Comparison of ENCODE assay signal across 1 mouse cellular context in genomic region chr9:119988304-119988703, GRCm38 (mm10).
TF ChIP-seq lines count a peak whose summit lies in the region.

No protein-coding gene starts in this region.

TF ChIP-seq in CH12.LX, 34 proteins besides CTCF, POLR2A, EP300 and RAD21:
- TF ChIP-seq TCF12 (IDR thresholded peaks at IDR 0.05; ENCODE audit: low read depth, low read length) (peak; percentile 26; the same call in 1 of the 2 replicates), POLR2AphosphoS2 (IDR thresholded peaks at IDR 0.05; ENCODE audit: low read depth, low read length) (no peak), MEF2A (IDR thresholded peaks at IDR 0.05; ENCODE audit: borderline replicate concordance, low read depth, low read length) (peak; percentile 35; the same call in 1 of the 2 replicates), ELF1 (IDR thresholded peaks at IDR 0.05; ENCODE audit: low read depth, low read length) (0 out of 2 replicates have a peak, but pooled peaks have one; percentile 9), ZMIZ1 (IDR thresholded peaks at IDR 0.05; ENCODE audit: low read depth, low read length) (no peak), CHD2 (IDR thresholded peaks at IDR 0.05; ENCODE audit: low read length) (0 out of 2 replicates have a peak, but pooled peaks have one; percentile 30), ZNF384 (IDR thresholded peaks at IDR 0.05; ENCODE audit: low read depth, low read length) (peak; percentile 94), NRF1 (IDR thresholded peaks at IDR 0.05; ENCODE audit: low read depth, low read length) (peak; percentile 9; the same call in 1 of the 2 replicates)
